Mouse (Mus musculus): ENCODE measurements around the gene Mdm2. TPM values are rescaled to one million over a fixed set of nuclear protein-coding genes. Genes with fewer than 3 reads are reported as not detected.
A peak's percentile ranks its signal among the peaks of the same experiment; 100 is the strongest.

Mdm2 gene
- total and polyA plus RNA-seq, 3 experiments: 24.5 to 51.8 (median 50.1) TPM

GRCm38 (mm10) chr10:117641400-117642200 is 69.0 kb downstream of the Mdm2 start:
- Histone ChIP-seq H3K27me3 (ENCODE audit: control insufficient read depth, insufficient read depth, low read length) (no peaks in the 10 kb centered on the region), H3K79me2 (replicated peaks; ENCODE audit: control insufficient read depth, insufficient read depth, low read length) (no peaks in the 10 kb centered on the region), H3K36me3 (ENCODE audit: control insufficient read depth, insufficient read depth, low read length) (no peaks in the 10 kb centered on the region), H3K9ac (ENCODE audit: low read depth, low read length) (peak overlapping the region; percentile 50), H3K27ac (peak overlapping the region; percentile 87), H3K4me3 (peak overlapping the region; percentile 31), H3K4me1 (ENCODE audit: control insufficient read depth, insufficient read depth, low read length) (peaks cover 2% of the 10 kb centered on the region; the same call in 1 of the 2 replicates)
- TF ChIP-seq CTCF (IDR thresholded peaks at IDR 0.05) (peak; percentile 26), POLR2A (IDR thresholded peaks at IDR 0.05; ENCODE audit: insufficient read depth, low read depth, low read length) (no peak)
- intact Hi-C loops (cut with DNase I): no loop called here
- 34% methylated on average over 20 of the region's 20 CpGs for WGBS
- peak; percentile 36 to 55 for DNase-seq

GRCm38 (mm10) chr10:117640595-117641078 is 69.9 kb downstream of the Mdm2 start:
- Histone ChIP-seq H3K27me3 (ENCODE audit: control insufficient read depth, insufficient read depth, low read length) (no peaks in the 10 kb centered on the region), H3K4me3 (no peak overlapping the region), H3K9ac (ENCODE audit: low read depth, low read length) (no peak overlapping the region), H3K27ac (peak overlapping the region; percentile 33), H3K36me3 (ENCODE audit: control insufficient read depth, insufficient read depth, low read length) (no peaks in the 10 kb centered on the region), H3K4me1 (ENCODE audit: control insufficient read depth, insufficient read depth, low read length) (peaks cover 2% of the 10 kb centered on the region; the same call in 1 of the 2 replicates), H3K79me2 (replicated peaks; ENCODE audit: control insufficient read depth, insufficient read depth, low read length) (no peaks in the 10 kb centered on the region)
- intact Hi-C loops (cut with DNase I): no loop called here
- TF ChIP-seq EP300 (IDR thresholded peaks at IDR 0.05; ENCODE audit: insufficient read depth, low read depth, low read length) (no peak), POLR2A (IDR thresholded peaks at IDR 0.05; ENCODE audit: insufficient read depth, low read depth, low read length) (no peak), CTCF (IDR thresholded peaks at IDR 0.05) (no peak)
- DNase-seq: no peak
- 72% methylated on average over 7 of the region's 7 CpGs for WGBS

DNA sequence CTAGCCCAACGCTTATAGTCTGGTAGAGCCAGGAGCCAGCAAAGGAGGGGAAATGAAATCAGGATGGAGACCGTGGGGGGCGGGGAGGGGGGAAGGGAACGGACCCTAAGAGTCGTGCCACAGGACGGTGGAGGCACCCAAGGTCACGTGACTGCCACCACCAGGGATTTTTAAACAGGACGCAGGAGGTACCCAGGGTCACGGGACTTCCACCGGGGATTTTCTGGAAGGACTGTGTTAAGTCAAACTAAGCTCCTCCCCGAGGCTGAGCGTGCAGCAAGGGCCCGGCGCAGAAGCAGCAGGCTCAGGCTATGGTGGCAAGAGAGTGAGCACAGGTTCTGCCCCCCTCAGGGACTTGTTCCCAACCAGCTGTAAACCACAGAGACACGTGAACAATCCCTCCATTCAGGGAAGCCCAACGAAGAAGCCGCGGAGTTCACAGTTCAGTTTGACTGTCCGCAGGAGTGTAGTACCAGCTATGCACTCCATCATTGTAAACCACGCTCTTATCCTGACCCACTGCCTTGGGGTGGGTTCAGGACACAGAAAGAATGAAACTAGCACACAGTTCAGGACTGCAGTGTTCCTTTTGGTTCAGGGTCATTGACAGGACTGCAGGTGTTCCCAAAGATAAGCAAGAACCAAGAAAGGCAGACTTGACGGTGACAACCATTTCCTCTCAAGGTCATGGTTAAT is 70.5 kb downstream of the Mdm2 start:
- Histone ChIP-seq H3K79me2 (replicated peaks; ENCODE audit: control insufficient read depth, insufficient read depth, low read length) (no peaks in the 10 kb centered on the region), H3K9ac (ENCODE audit: low read depth, low read length) (no peak overlapping the region), H3K4me1 (ENCODE audit: control insufficient read depth, insufficient read depth, low read length) (peaks cover 2% of the 10 kb centered on the region; the same call in 1 of the 2 replicates), H3K27ac (peak overlapping the region; percentile 20), H3K36me3 (ENCODE audit: control insufficient read depth, insufficient read depth, low read length) (no peaks in the 10 kb centered on the region), H3K27me3 (ENCODE audit: control insufficient read depth, insufficient read depth, low read length) (no peaks in the 10 kb centered on the region), H3K4me3 (no peak overlapping the region)
- no peak for TF ChIP-seq CTCF (IDR thresholded peaks at IDR 0.05)
- TF ChIP-seq POLR2A (IDR thresholded peaks at IDR 0.05; ENCODE audit: insufficient read depth, low read depth, low read length): no peak
- no peak for TF ChIP-seq EP300 (IDR thresholded peaks at IDR 0.05; ENCODE audit: insufficient read depth, low read depth, low read length)
- 41% methylated on average over 21 of the region's 21 CpGs for WGBS
- intact Hi-C loops (cut with DNase I): no loop called here
- no peak for DNase-seq

- Histone ChIP-seq H3K9ac (ENCODE audit: low read depth, low read length) (no peak overlapping the region), H3K27ac (no peak overlapping the region), H3K4me3 (no peak overlapping the region), H3K79me2 (replicated peaks; ENCODE audit: control insufficient read depth, insufficient read depth, low read length) (no peaks in the 10 kb centered on the region), H3K27me3 (ENCODE audit: control insufficient read depth, insufficient read depth, low read length) (no peaks in the 10 kb centered on the region), H3K4me1 (ENCODE audit: control insufficient read depth, insufficient read depth, low read length) (peaks cover 2% of the 10 kb centered on the region; the same call in 1 of the 2 replicates), H3K36me3 (ENCODE audit: control insufficient read depth, insufficient read depth, low read length) (no peaks in the 10 kb centered on the region)
- intact Hi-C loops (cut with DNase I): no loop called here
- WGBS: 94% methylated on average over 8 of the region's 8 CpGs
- TF ChIP-seq POLR2A (IDR thresholded peaks at IDR 0.05; ENCODE audit: insufficient read depth, low read depth, low read length): no peak
- TF ChIP-seq CTCF (IDR thresholded peaks at IDR 0.05): no peak
- no peak for TF ChIP-seq EP300 (IDR thresholded peaks at IDR 0.05; ENCODE audit: insufficient read depth, low read depth, low read length)
- no peak for DNase-seq
Observed at GRCm38 (mm10) chr10:117639221-117639599, 71.3 kb downstream of the Mdm2 start.

Other genes with a start within 250 kb of the Mdm2 start
- 1 to 10 TPM; 2.8 to 4.0 TPM for gene Cpm, start 81.3 kb downstream of the Mdm2 start, total RNA-seq (2021)
- 3.5 and 6.6 TPM in 2 replicates for gene Cpm, start 81.3 kb downstream of the Mdm2 start, polyA plus RNA-seq (2012; rRNA removed)
- 1 to 10 TPM; 7.4 to 8.0 TPM for gene Slc35e3, start 35.6 kb upstream of the Mdm2 start, total RNA-seq (2021)
- gene Slc35e3, start 35.6 kb upstream of the Mdm2 start, polyA plus RNA-seq (2012; rRNA removed): 5.7 and 9.2 TPM in 2 replicates
- gene Nup107, start 81.9 kb upstream of the Mdm2 start, total RNA-seq (2021): 1 to 10 TPM; 7.0 to 8.6 TPM
- gene Nup107, start 81.9 kb upstream of the Mdm2 start, polyA plus RNA-seq (2012; rRNA removed): 4.9 and 6.7 TPM in 2 replicates
- gene Rap1b, start 135.3 kb upstream of the Mdm2 start, total RNA-seq (2021): 10 to 100 TPM; 48.0 to 53.4 TPM
- gene Rap1b, start 135.3 kb upstream of the Mdm2 start, polyA plus RNA-seq (2012; rRNA removed): 23.4 and 47.4 TPM in 2 replicates